Mouse (Mus musculus): ENCODE measurements around the gene Aqp3. TPM values are rescaled to one million over a fixed set of nuclear protein-coding genes. Genes with fewer than 3 reads are reported as not detected.

Aqp3 gene
- polyA plus RNA-seq, 1 experiment: 3.0 TPM

- Histone ChIP-seq H3K9me3 (ENCODE audit: control insufficient read depth, low read length) (no peaks in the 10 kb centered on the region), H3K27me3 (ENCODE audit: control insufficient read depth) (no peaks in the 10 kb centered on the region), H3K4me3 (replicated peaks) (peak overlapping the region; percentile 7), H3K36me3 (ENCODE audit: control insufficient read depth) (no peaks in the 10 kb centered on the region), H3K4me1 (ENCODE audit: control insufficient read depth) (no peaks in the 10 kb centered on the region)
- no peak for TF ChIP-seq GATA1 (IDR thresholded peaks at IDR 0.05; ENCODE audit: low read length)
- TF ChIP-seq TAL1 (IDR thresholded peaks at IDR 0.05; ENCODE audit: low read length): no peak
Measured at GRCm38 (mm10) chr4:41045288-41045687, 52.7 kb downstream of the Aqp3 start.

- no peak overlapping the region for H3K4me3 ChIP-seq (replicated peaks)
- no peaks in the 10 kb centered on the region for H3K4me1 ChIP-seq (ENCODE audit: control insufficient read depth)
- TF ChIP-seq TAL1 (IDR thresholded peaks at IDR 0.05; ENCODE audit: low read length): no peak
- no peak for TF ChIP-seq GATA1 (IDR thresholded peaks at IDR 0.05; ENCODE audit: low read length)
- H3K36me3 ChIP-seq (ENCODE audit: control insufficient read depth): no peaks in the 10 kb centered on the region
- no peaks in the 10 kb centered on the region for H3K9me3 ChIP-seq (ENCODE audit: control insufficient read depth, low read length)
- H3K27me3 ChIP-seq (ENCODE audit: control insufficient read depth): no peaks in the 10 kb centered on the region
Measured at GRCm38 (mm10) chr4:41043961-41044360, 54.0 kb downstream of the Aqp3 start.

- Histone ChIP-seq H3K9me3 (ENCODE audit: control insufficient read depth, low read length) (no peaks in the 10 kb centered on the region), H3K27me3 (ENCODE audit: control insufficient read depth) (no peaks in the 10 kb centered on the region)
- no peak for TF ChIP-seq TAL1 (IDR thresholded peaks at IDR 0.05; ENCODE audit: low read length)
- TF ChIP-seq GATA1 (IDR thresholded peaks at IDR 0.05; ENCODE audit: low read length): no peak
Measured at GRCm38 (mm10) chr4:41042880-41043279, 55.1 kb downstream of the Aqp3 start.

More at GRCm38 (mm10) chr4:41042880-41043279, 55.1 kb downstream of the Aqp3 start:
- H3K4me1 ChIP-seq (ENCODE audit: control insufficient read depth): no peaks in the 10 kb centered on the region
- H3K36me3 ChIP-seq (ENCODE audit: control insufficient read depth): no peaks in the 10 kb centered on the region
- H3K4me3 ChIP-seq (replicated peaks): no peak overlapping the region

Other genes starting within 250 kb of the Aqp3 start
- gene B4galt1, start 244.2 kb downstream of the Aqp3 start, polyA plus RNA-seq (2012): 2.3 and 2.7 TPM in 2 replicates
- not detected in 2 replicates for gene Spink4, start 178.1 kb downstream of the Aqp3 start, polyA plus RNA-seq (2012)
- 54.9 and 66.0 TPM in 2 replicates for gene Bag1, start 149.9 kb downstream of the Aqp3 start, polyA plus RNA-seq (2012)
- gene Chmp5, start 149.8 kb downstream of the Aqp3 start, polyA plus RNA-seq (2012): 0.53 and 0.67 TPM in 2 replicates
- 0.58 and 0.69 TPM in 2 replicates for gene Nfx1, start 127.3 kb downstream of the Aqp3 start, polyA plus RNA-seq (2012)
- not detected in 2 replicates for gene Aqp7, start 50.0 kb downstream of the Aqp3 start, polyA plus RNA-seq (2012)
- 1.3 and 1.6 TPM in 2 replicates for gene Nol6, start 26.3 kb upstream of the Aqp3 start, polyA plus RNA-seq (2012)
- gene Ube2r2, start 37.6 kb upstream of the Aqp3 start, polyA plus RNA-seq (2012): 15.9 and 16.5 TPM in 2 replicates
- gene Ubap2, start 177.0 kb upstream of the Aqp3 start, polyA plus RNA-seq (2012): 60.5 and 63.9 TPM in 2 replicates
- gene Dcaf12, start 216.7 kb upstream of the Aqp3 start, polyA plus RNA-seq (2012): 14.1 and 15.2 TPM in 2 replicates